Mouse (Mus musculus) embryo, embryonic 11 days (tissue): Measurements from ENCODE around the gene Cpox.

Source experiments
- DNase-seq: peaks from one replicate; pipeline ENCODE4 v3.0.0-alpha.2; 2015

The Cpox gene

DNA sequence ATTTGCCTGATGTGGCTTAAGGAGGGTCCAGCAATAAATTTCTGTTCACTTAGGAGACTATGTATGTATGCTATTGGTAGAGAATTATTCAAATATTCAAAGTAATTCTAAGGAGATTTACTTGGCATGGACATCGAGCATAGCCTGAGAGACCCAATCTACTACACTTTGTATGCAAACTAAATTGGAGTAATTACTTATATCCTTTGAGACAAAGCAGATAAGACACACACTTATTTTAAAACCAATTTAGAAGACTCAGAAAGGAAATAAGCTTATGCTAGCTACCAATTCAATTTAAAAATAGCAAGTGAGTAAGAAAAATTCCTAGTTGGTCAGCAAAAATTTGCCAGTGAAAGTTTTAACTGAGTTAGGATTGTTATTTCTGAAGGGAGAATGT, 93.0 kb downstream of the Cpox start, which contains the start of gene Olfr172:
Gene Olfr172 (minus strand): TSS at position 101 of the 400 bp plus-strand sequence.
- DNase-seq = no peak
